Mouse (Mus musculus) Patski (cell line): Measurements from ENCODE around the gene Lingo1. TPM values are rescaled to one million over a fixed set of nuclear protein-coding genes. Genes with fewer than 3 reads are reported as not detected.

Experiments
- ATAC-seq: fragments of 100-300 bp; one replicate; pipeline ENCODE4 v1.8.0; 2021
- CTCF ChIA-PET: fragments of 350-600 bp; sonication (Branson Sonifier 250); formaldehyde crosslinking; loops from one replicate; lab custom pipeline; 2022; ENCODE audit warnings: inconsistent platforms; lab: Charles Lee
- POLR2A ChIA-PET: fragments of 350-600 bp; sonication (Branson Sonifier 250); formaldehyde crosslinking; loops from one replicate; lab custom pipeline; 2022; ENCODE audit warnings: antibody characterized with exemption, inconsistent platforms; lab: Charles Lee
- DNase-seq: peaks from one replicate; pipeline ENCODE4 v3.0.0-alpha.2; 2011; ENCODE audit warnings: low read depth, low spot score
- H3K27me3 ChIP-seq: fragments of 371-371 bp; one replicate; pipeline ENCODE4 v1.5.1; 2021
- CTCF ChIP-seq: fragments of 100-300 bp; IDR thresholded peaks from one replicate; pipeline ENCODE4 v1.5.1; 2021
- in situ Hi-C: fragments of 300-500 bp; cut with MboI; formaldehyde crosslinking; loops from 3 replicates; pipeline ENCODE4 v1.11.1; 2018; ENCODE audit warnings: low pct_unique_long_range_greater_than_20kb, mixed read lengths
- polyA plus RNA-seq: library from polyadenylated mRNA; unstranded; gene quantifications from one replicate; pipeline ENCODE4 v1.2.3, GENCODE M21; 2021

Gene Lingo1
- polyA plus RNA-seq, 1 experiment from 2014 or later: 0.06 TPM

- in situ Hi-C loops: no loop called here
- ChIA-PET CTCF (no interaction called here), POLR2A (no interaction called here)
- no peak for DNase-seq
- H3K27me3 ChIP-seq: peaks cover 53% of the 10 kb centered on the region
- ATAC-seq: no peak
- no peak for TF ChIP-seq CTCF
Observed at GRCm38 (mm10) chr9:56698715-56699370, 97.4 kb downstream of the Lingo1 start.

GRCm38 (mm10) chr9:56694079-56694478 lies 102.2 kb downstream of the Lingo1 start:
- no peak for DNase-seq
- CTCF ChIA-PET: no interaction called here
- no peak for TF ChIP-seq CTCF
- ATAC-seq: no peak
- in situ Hi-C loops: no loop called here
- peaks cover 47% of the 10 kb centered on the region for H3K27me3 ChIP-seq
- POLR2A ChIA-PET: no interaction called here

- DNase-seq (no peak), ATAC-seq (no peak)
- CTCF ChIA-PET: no interaction called here
- H3K27me3 ChIP-seq: peaks cover 49% of the 10 kb centered on the region
- POLR2A ChIA-PET: no interaction called here
- in situ Hi-C loops: no loop called here
- TF ChIP-seq CTCF: no peak
Observed at GRCm38 (mm10) chr9:56691226-56691625, 105.0 kb downstream of the Lingo1 start.

GRCm38 (mm10) chr9:56690679-56691078 lies 105.6 kb downstream of the Lingo1 start:
- H3K27me3 ChIP-seq: peaks cover 43% of the 10 kb centered on the region
- ATAC-seq: no peak
- CTCF ChIA-PET: no interaction called here
- POLR2A ChIA-PET: no interaction called here
- in situ Hi-C loops: no loop called here
- no peak for DNase-seq
- no peak for TF ChIP-seq CTCF

- peaks cover 43% of the 10 kb centered on the region for H3K27me3 ChIP-seq
- CTCF ChIA-PET: no interaction called here
- in situ Hi-C loops: no loop called here
- no peak for TF ChIP-seq CTCF
- POLR2A ChIA-PET: no interaction called here
- no peak for DNase-seq
- ATAC-seq: no peak
Observed at GRCm38 (mm10) chr9:56687490-56687889, 108.8 kb downstream of the Lingo1 start.

- ATAC-seq (no peak), DNase-seq (no peak)
- POLR2A ChIA-PET: no interaction called here
- no peak for TF ChIP-seq CTCF
- peaks cover 42% of the 10 kb centered on the region for H3K27me3 ChIP-seq
- in situ Hi-C loops: no loop called here
- CTCF ChIA-PET: no interaction called here
Observed at GRCm38 (mm10) chr9:56687145-56687477, 109.2 kb downstream of the Lingo1 start.

- ChIA-PET CTCF (no interaction called here), POLR2A (no interaction called here)
- ATAC-seq: no peak
- no peak for DNase-seq
- peaks cover 43% of the 10 kb centered on the region for H3K27me3 ChIP-seq
- in situ Hi-C loops: no loop called here
- TF ChIP-seq CTCF: no peak
Observed at GRCm38 (mm10) chr9:56686339-56687144, 109.7 kb downstream of the Lingo1 start.

GRCm38 (mm10) chr9:56682826-56683225 lies 113.4 kb downstream of the Lingo1 start:
- CTCF ChIA-PET: no interaction called here

GRCm38 (mm10) chr9:56681950-56682349 lies 114.3 kb downstream of the Lingo1 start:
- no peak for TF ChIP-seq CTCF
- in situ Hi-C loops: no loop called here
- peaks cover 40% of the 10 kb centered on the region for H3K27me3 ChIP-seq
- no peak for ATAC-seq
- POLR2A ChIA-PET: no interaction called here
- no peak for DNase-seq
- CTCF ChIA-PET: no interaction called here

More at GRCm38 (mm10) chr9:56682826-56683225, 113.4 kb downstream of the Lingo1 start:
- H3K27me3 ChIP-seq: peaks cover 40% of the 10 kb centered on the region
- TF ChIP-seq CTCF: no peak
- in situ Hi-C loops: no loop called here
- ATAC-seq (no peak), DNase-seq (no peak)
- POLR2A ChIA-PET: interaction anchor here (0.6 to 1.4 kb wide), 2 partner anchors 10 to 26 kb away, joined by 3 read pairs; no protein-coding TSS in a partner anchor

GRCm38 (mm10) chr9:56678929-56679681 lies 117.2 kb downstream of the Lingo1 start:
- DNase-seq: no peak
- in situ Hi-C loops: no loop called here
- peaks cover 36% of the 10 kb centered on the region for H3K27me3 ChIP-seq
- TF ChIP-seq CTCF: no peak
- CTCF ChIA-PET: no interaction called here
- POLR2A ChIA-PET: no interaction called here
- ATAC-seq: no peak

- in situ Hi-C loops: no loop called here
- peaks cover 28% of the 10 kb centered on the region for H3K27me3 ChIP-seq
- TF ChIP-seq CTCF: no peak
- ChIA-PET POLR2A (no interaction called here), CTCF (no interaction called here)
- ATAC-seq (no peak), DNase-seq (no peak)
Observed at GRCm38 (mm10) chr9:56675696-56676095, 120.6 kb downstream of the Lingo1 start.
